Mouse (Mus musculus) ES-E14 (cell line): Measurements from ENCODE around the gene Krtap10-10.

Experiments
- CHD2 ChIP-seq: IDR thresholded peaks from 2 replicates; pipeline ENCODE4 v1.6.1; 2014; ENCODE audit warnings: mild to moderate bottlenecking, low read depth, low read length, inconsistent platforms
- HCFC1 ChIP-seq: IDR thresholded peaks from 2 replicates; pipeline ENCODE4 v1.6.1; 2012; ENCODE audit warnings: low read length, inconsistent platforms, borderline replicate concordance; ENCODE audit not compliant: insufficient read depth
- MAFK ChIP-seq: IDR thresholded peaks from 2 replicates; pipeline ENCODE4 v1.6.1; 2014; ENCODE audit warnings: mild to moderate bottlenecking, low read depth, low read length, inconsistent platforms; ENCODE audit not compliant: insufficient read depth
- ZC3H11A ChIP-seq: IDR thresholded peaks from 2 replicates; pipeline ENCODE4 v1.6.1; 2012; ENCODE audit warnings: low read depth, mild to moderate bottlenecking, inconsistent platforms, low read length, borderline replicate concordance
- ZNF384 ChIP-seq: IDR thresholded peaks from 2 replicates; pipeline ENCODE4 v1.6.1; 2012; ENCODE audit warnings: low read depth, low read length, inconsistent platforms

DNA sequence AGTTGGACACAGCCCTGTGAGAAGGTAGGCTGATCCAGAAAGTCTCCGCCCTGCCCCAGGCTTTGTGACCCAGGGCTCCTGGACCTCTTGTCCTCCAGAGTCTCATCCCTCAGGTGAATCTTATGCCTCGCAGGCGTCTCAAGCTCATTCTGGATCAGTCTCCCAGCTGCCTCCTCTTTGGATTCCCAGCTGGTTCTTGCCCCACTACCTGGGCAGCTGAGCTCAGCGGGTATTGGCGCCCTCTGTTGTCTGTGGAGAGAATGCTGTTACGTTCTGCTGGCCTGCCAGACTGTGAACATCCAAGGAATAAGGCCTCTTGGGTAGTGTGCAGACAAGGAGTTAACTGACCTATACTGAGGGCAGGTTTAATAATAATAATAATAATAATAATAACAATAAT, 43.2 kb downstream of the Krtap10-10 start:
- no peak for TF ChIP-seq ZNF384
- no peak for TF ChIP-seq ZC3H11A
- TF ChIP-seq CHD2: no peak
- no peak for TF ChIP-seq MAFK
- TF ChIP-seq HCFC1: no peak
